Mouse (Mus musculus) stomach, postnatal 0 days (tissue): ENCODE data around the gene Gm17304. TPM values are rescaled to one million over a fixed set of nuclear protein-coding genes. Genes with fewer than 3 reads are reported as not detected.

Source experiments
- ATAC-seq: fragments of 200-750 bp; cut with Nextera tagmentation; 2 replicates; pipeline ENCODE4 v1.8.0; 2017; ENCODE audit not compliant: low FRiP score, low TSS enrichment
- DNase-seq: peaks from one replicate; pipeline ENCODE4 v3.0.0-alpha.2; 2016; ENCODE audit warnings: low spot score
- H3K27ac ChIP-seq: fragments of 300-500 bp; sonication (generic); replicated peaks from 2 replicates; pipeline ENCODE4 v1.5.1; 2014; ENCODE audit warnings: mild to moderate bottlenecking, control low read depth
- H3K27me3 ChIP-seq: fragments of 300-500 bp; sonication (generic); 2 replicates; pipeline ENCODE4 v1.6.1; 2014; ENCODE audit warnings: low read length; ENCODE audit not compliant: control insufficient read depth, insufficient read depth
- H3K36me3 ChIP-seq: fragments of 300-500 bp; sonication (generic); 2 replicates; pipeline ENCODE4 v1.6.1; 2014; ENCODE audit warnings: low read length, mixed read lengths; ENCODE audit not compliant: control insufficient read depth, insufficient read depth
- H3K4me1 ChIP-seq: fragments of 300-500 bp; sonication (generic); replicated peaks from 2 replicates; pipeline ENCODE4 v1.6.1; 2014; ENCODE audit warnings: antibody characterized with exemption; ENCODE audit not compliant: control insufficient read depth, insufficient read depth
- H3K4me2 ChIP-seq: fragments of 300-500 bp; sonication (generic); replicated peaks from 2 replicates; pipeline ENCODE4 v1.6.1; 2014; ENCODE audit warnings: low read depth, mild to moderate bottlenecking, control low read depth, moderate library complexity
- H3K4me3 ChIP-seq: fragments of 300-500 bp; sonication (generic); 2 replicates; pipeline ENCODE4 v1.5.1; 2014; ENCODE audit warnings: low read depth, low read length, control low read depth
- H3K9ac ChIP-seq: fragments of 300-500 bp; sonication (generic); 2 replicates; pipeline ENCODE4 v1.6.1; 2014; ENCODE audit warnings: mild to moderate bottlenecking, low read length, control low read depth, mixed read lengths
- H3K9me3 ChIP-seq: fragments of 300-500 bp; sonication (generic); 2 replicates; pipeline ENCODE4 v1.6.1; 2016; ENCODE audit warnings: low read length; ENCODE audit not compliant: control insufficient read depth
- CTCF ChIP-seq: IDR thresholded peaks from 2 replicates; pipeline ENCODE4 v1.5.1; 2016; ENCODE audit warnings: antibody characterized with exemption, low read depth, mild to moderate bottlenecking, moderate library complexity
- EP300 ChIP-seq: optimal IDR thresholded peaks from 2 replicates; pipeline ENCODE3; 2016; ENCODE audit warnings: antibody characterized with exemption
- WGBS: fragments of 180-500 bp; shearing (Covaris S2); extraction: QIAGEN DNeasy Blood & Tissue Kit; methylation state at CpG from one replicate; pipeline ENCODE4 v1.1.7; 2014; 5-methylcytosine and 5-hydroxymethylcytosine counted together
- polyA plus RNA-seq: library from polyadenylated mRNA; unstranded; fragments of >200 nt; fragmentation: Nextera tagmentation; extraction: Ambion mirVana; gene quantifications from 2 replicates; pipeline ENCODE4 v1.2.1, GENCODE M21; 2015

Gm17304 gene
- polyA plus RNA-seq, 1 experiment from 2014 or later = not detected

GRCm38 (mm10) chr5:106623337-106623736 is 14.4 kb downstream of the Gm17304 start:
- WGBS = 88% methylated on average over 4 of the region's 4 CpGs
- no peak overlapping the region for H3K9ac ChIP-seq
- DNase-seq (no peak), ATAC-seq (no peak)
- no peak overlapping the region for H3K27ac ChIP-seq
- no peak for TF ChIP-seq CTCF
- no peak for TF ChIP-seq EP300
- no peak overlapping the region for H3K4me2 ChIP-seq
- H3K27me3 ChIP-seq = no peaks in the 10 kb centered on the region
- 0 out of 2 replicates have a peak, but pooled peaks cover 4% of the 10 kb centered on the region for H3K36me3 ChIP-seq
- H3K4me3 ChIP-seq = no peak overlapping the region
- H3K4me1 ChIP-seq = no peaks in the 10 kb centered on the region
- H3K9me3 ChIP-seq = no peaks in the 10 kb centered on the region

- no peaks in the 10 kb centered on the region for H3K36me3 ChIP-seq
- no peak overlapping the region for H3K4me2 ChIP-seq
- ATAC-seq (no peak), DNase-seq (no peak)
- no peaks in the 10 kb centered on the region for H3K4me1 ChIP-seq
- no peak for TF ChIP-seq EP300
- no peak for TF ChIP-seq CTCF
- no peak overlapping the region for H3K27ac ChIP-seq
- H3K27me3 ChIP-seq = no peaks in the 10 kb centered on the region
- no peak overlapping the region for H3K4me3 ChIP-seq
- 76% methylated on average over 8 of the region's 8 CpGs for WGBS
- H3K9me3 ChIP-seq = no peaks in the 10 kb centered on the region
- H3K9ac ChIP-seq = no peak overlapping the region
These were observed 19.7 kb downstream of the Gm17304 start for GRCm38 (mm10) chr5:106628369-106629149.

- no peak overlapping the region for H3K9ac ChIP-seq
- H3K4me1 ChIP-seq = no peaks in the 10 kb centered on the region
- no peak overlapping the region for H3K4me2 ChIP-seq
- no peak overlapping the region for H3K4me3 ChIP-seq
- no peak for ATAC-seq
- no peak for TF ChIP-seq EP300
- no peak for TF ChIP-seq CTCF
- no peak for DNase-seq
- peaks cover 13% of the 10 kb centered on the region; the same call in 1 of the 2 replicates for H3K36me3 ChIP-seq
- no peak overlapping the region for H3K27ac ChIP-seq
- H3K9me3 ChIP-seq = no peaks in the 10 kb centered on the region
- 83% methylated on average over 13 of the region's 13 CpGs for WGBS
- no peaks in the 10 kb centered on the region for H3K27me3 ChIP-seq
These were observed 27.6 kb downstream of the Gm17304 start for GRCm38 (mm10) chr5:106636423-106636946.

GRCm38 (mm10) chr5:106639627-106640026 is 30.7 kb downstream of the Gm17304 start:
- H3K9me3 ChIP-seq = no peaks in the 10 kb centered on the region
- H3K36me3 ChIP-seq = peaks cover 6% of the 10 kb centered on the region; the same call in 1 of the 2 replicates
- no peak overlapping the region for H3K4me3 ChIP-seq
- H3K4me1 ChIP-seq = no peaks in the 10 kb centered on the region
- no peak for DNase-seq
- 91% methylated on average over 2 of the region's 2 CpGs for WGBS
- no peak overlapping the region for H3K4me2 ChIP-seq
- H3K27ac ChIP-seq = no peak overlapping the region
- no peak overlapping the region for H3K9ac ChIP-seq
- TF ChIP-seq EP300 (no peak), CTCF (no peak)
- no peaks in the 10 kb centered on the region for H3K27me3 ChIP-seq
- ATAC-seq = no peak

- 79% methylated on average over 5 of the region's 5 CpGs for WGBS
- no peak overlapping the region for H3K4me2 ChIP-seq
- DNase-seq (no peak), ATAC-seq (no peak)
- H3K27ac ChIP-seq = no peak overlapping the region
- no peaks in the 10 kb centered on the region for H3K27me3 ChIP-seq
- H3K9ac ChIP-seq = no peak overlapping the region
- H3K4me1 ChIP-seq = no peaks in the 10 kb centered on the region
- TF ChIP-seq CTCF = no peak
- TF ChIP-seq EP300 = no peak
- no peaks in the 10 kb centered on the region for H3K9me3 ChIP-seq
- 0 out of 2 replicates have a peak, but pooled peaks cover 5% of the 10 kb centered on the region for H3K36me3 ChIP-seq
- H3K4me3 ChIP-seq = no peak overlapping the region
These were observed 31.4 kb downstream of the Gm17304 start for GRCm38 (mm10) chr5:106640235-106640809.

- WGBS = 76% methylated on average over 3 of the region's 3 CpGs
- Histone ChIP-seq H3K9ac (no peak overlapping the region), H3K27ac (no peak overlapping the region), H3K4me2 (no peak overlapping the region), H3K4me1 (no peaks in the 10 kb centered on the region), H3K9me3 (no peaks in the 10 kb centered on the region), H3K4me3 (no peak overlapping the region), H3K36me3 (0 out of 2 replicates have a peak, but pooled peaks cover 3% of the 10 kb centered on the region), H3K27me3 (no peaks in the 10 kb centered on the region)
- TF ChIP-seq EP300 (no peak), CTCF (no peak)
- DNase-seq (no peak), ATAC-seq (no peak)
These were observed 33.0 kb downstream of the Gm17304 start for GRCm38 (mm10) chr5:106641876-106642275.
